Mouse (Mus musculus) liver, postnatal 0 days (tissue): ENCODE measurements around the gene Hemgn. TPM values are rescaled to one million over a fixed set of nuclear protein-coding genes. Genes with fewer than 3 reads are reported as not detected.
A peak's percentile ranks its signal among the peaks of the same experiment; 100 is the strongest.

Source experiments
- ATAC-seq: fragments of 200-750 bp; cut with Nextera tagmentation; 2 replicates; pipeline ENCODE4 v1.8.0; 2017; ENCODE audit warnings: mild to moderate bottlenecking, moderate library complexity
- DNase-seq: peaks from one replicate; pipeline ENCODE4 v3.0.0-alpha.2; 2016
- H3K27ac ChIP-seq: fragments of 300-500 bp; sonication (generic); 2 replicates; pipeline ENCODE4 v1.5.1; 2014; ENCODE audit warnings: antibody characterized with exemption, moderate library complexity, mild to moderate bottlenecking, low read depth
- H3K27me3 ChIP-seq: fragments of 300-500 bp; sonication (generic); 2 replicates; pipeline ENCODE4 v1.6.1; 2014; ENCODE audit warnings: low read length, control low read depth, mixed read lengths; ENCODE audit not compliant: insufficient read depth
- H3K36me3 ChIP-seq: fragments of 300-500 bp; sonication (generic); replicated peaks from 2 replicates; pipeline ENCODE4 v1.6.1; 2014; ENCODE audit warnings: mild to moderate bottlenecking, control low read depth, low read length, moderate library complexity, mixed read lengths; ENCODE audit not compliant: insufficient read depth
- H3K4me1 ChIP-seq: fragments of 300-500 bp; sonication (generic); 2 replicates; pipeline ENCODE4 v1.6.1; 2014; ENCODE audit warnings: antibody characterized with exemption, mild to moderate bottlenecking, control low read depth; ENCODE audit not compliant: insufficient read depth
- H3K4me2 ChIP-seq: fragments of 300-500 bp; sonication (generic); 2 replicates; pipeline ENCODE4 v1.6.1; 2014; ENCODE audit warnings: low read depth, mild to moderate bottlenecking, low read length, moderate library complexity, mixed read lengths
- H3K4me3 ChIP-seq: fragments of 300-500 bp; sonication (generic); 2 replicates; pipeline ENCODE4 v1.5.1; 2014; ENCODE audit warnings: low read depth, low read length
- H3K9ac ChIP-seq: fragments of 300-500 bp; sonication (generic); replicated peaks from 2 replicates; pipeline ENCODE4 v1.6.1; 2014; ENCODE audit warnings: mild to moderate bottlenecking, moderate library complexity
- H3K9me3 ChIP-seq: fragments of 300-500 bp; sonication (generic); 2 replicates; pipeline ENCODE4 v1.6.1; 2016; ENCODE audit warnings: mild to moderate bottlenecking, control low read depth, low read length, mixed read lengths
- CTCF ChIP-seq: sonication (generic); IDR thresholded peaks from 2 replicates; pipeline ENCODE4 v1.5.1; 2016; ENCODE audit warnings: antibody characterized with exemption, low read depth
- EP300 ChIP-seq: IDR thresholded peaks from 2 replicates; pipeline ENCODE4 v1.6.1; 2016; ENCODE audit warnings: antibody characterized with exemption, low read depth, mild to moderate bottlenecking
- WGBS: fragments of 180-500 bp; shearing (Covaris S2); extraction: QIAGEN DNeasy Blood & Tissue Kit; methylation state at CpG from one replicate; pipeline ENCODE4 v1.1.7; 2014; ENCODE audit not compliant: insufficient replicate concordance; 5-methylcytosine and 5-hydroxymethylcytosine counted together
- polyA plus RNA-seq: library from polyadenylated mRNA; unstranded; fragments of >200 nt; fragmentation: Nextera tagmentation; extraction: Ambion mirVana; gene quantifications from 2 replicates; pipeline ENCODE4 v1.2.1, GENCODE M21; 2015

Gene Hemgn
- polyA plus RNA-seq, 1 experiment from 2014 or later, result 135 TPM

GRCm38 (mm10) chr4:46447461-46447860 lies 34.2 kb upstream of the Hemgn start:
- Histone ChIP-seq H3K27ac (peak overlapping the region; percentile 39; the same call in 1 of the 2 replicates), H3K36me3 (no peaks in the 10 kb centered on the region), H3K4me3 (no peak overlapping the region), H3K9me3 (no peaks in the 10 kb centered on the region), H3K4me2 (no peak overlapping the region), H3K9ac (0 out of 2 replicates have a peak overlapping the region, but pooled peaks have one; percentile 44), H3K4me1 (peaks cover 26% of the 10 kb centered on the region), H3K27me3 (no peaks in the 10 kb centered on the region)
- TF ChIP-seq CTCF (no peak), EP300 (no peak)
- ATAC-seq (no peak), DNase-seq (no peak)
- 26% methylated on average over 1 of the region's 1 CpGs for WGBS

- H3K4me2 ChIP-seq, result no peak overlapping the region
- 68% methylated on average over 9 of the region's 9 CpGs for WGBS
- no peaks in the 10 kb centered on the region for H3K27me3 ChIP-seq
- ATAC-seq (no peak), DNase-seq (no peak)
- H3K4me3 ChIP-seq, result no peak overlapping the region
- H3K9ac ChIP-seq, result no peak overlapping the region
- H3K9me3 ChIP-seq, result no peaks in the 10 kb centered on the region
- no peak for TF ChIP-seq CTCF
- TF ChIP-seq EP300, result no peak
- H3K4me1 ChIP-seq, result peaks cover 24% of the 10 kb centered on the region
- no peak overlapping the region for H3K27ac ChIP-seq
- no peaks in the 10 kb centered on the region for H3K36me3 ChIP-seq
These were observed 32.1 kb upstream of the Hemgn start for GRCm38 (mm10) chr4:46445237-46445945.

- Histone ChIP-seq H3K9me3 (no peaks in the 10 kb centered on the region), H3K4me2 (no peak overlapping the region), H3K27me3 (no peaks in the 10 kb centered on the region), H3K36me3 (no peaks in the 10 kb centered on the region), H3K4me3 (no peak overlapping the region), H3K9ac (no peak overlapping the region), H3K27ac (no peak overlapping the region), H3K4me1 (peaks cover 5% of the 10 kb centered on the region; the same call in 1 of the 2 replicates)
- DNase-seq, result no peak
- no peak for ATAC-seq
- no peak for TF ChIP-seq EP300
- TF ChIP-seq CTCF, result no peak
- WGBS, result 58% methylated on average over 4 of the region's 4 CpGs
These were observed 29.2 kb upstream of the Hemgn start for GRCm38 (mm10) chr4:46442501-46442900.

GRCm38 (mm10) chr4:46432339-46433036 lies 19.2 kb upstream of the Hemgn start:
- no peak overlapping the region for H3K9ac ChIP-seq
- 59% methylated on average over 12 of the region's 12 CpGs for WGBS
- H3K9me3 ChIP-seq, result no peaks in the 10 kb centered on the region
- DNase-seq (peak; percentile 68), ATAC-seq (peak; percentile 98)
- TF ChIP-seq CTCF (no peak), EP300 (peak; percentile 98)
- peak overlapping the region; percentile 67 for H3K27ac ChIP-seq
- no peaks in the 10 kb centered on the region for H3K27me3 ChIP-seq
- peak overlapping the region; percentile 62 for H3K4me2 ChIP-seq
- peaks cover 29% of the 10 kb centered on the region for H3K4me1 ChIP-seq
- no peaks in the 10 kb centered on the region for H3K36me3 ChIP-seq
- no peak overlapping the region for H3K4me3 ChIP-seq

- 74% methylated on average over 10 of the region's 10 CpGs for WGBS
These were observed 15.7 kb upstream of the Hemgn start for GRCm38 (mm10) chr4:46428903-46429499.

GRCm38 (mm10) chr4:46422625-46423024 lies 9.3 kb upstream of the Hemgn start:
- H3K4me3 ChIP-seq, result no peak overlapping the region
- 74% methylated on average over 8 of the region's 8 CpGs for WGBS
- ATAC-seq (no peak), DNase-seq (no peak)
- H3K27ac ChIP-seq, result no peak overlapping the region
- H3K27me3 ChIP-seq, result no peaks in the 10 kb centered on the region
- H3K4me1 ChIP-seq, result 0 out of 2 replicates have a peak, but pooled peaks cover under 1% of the 10 kb centered on the region
- no peaks in the 10 kb centered on the region for H3K36me3 ChIP-seq
- no peak overlapping the region for H3K9ac ChIP-seq
- no peaks in the 10 kb centered on the region; the same call in 1 of the 2 replicates for H3K9me3 ChIP-seq
- TF ChIP-seq CTCF, result no peak
- TF ChIP-seq EP300, result no peak
- H3K4me2 ChIP-seq, result no peak overlapping the region

More at GRCm38 (mm10) chr4:46428903-46429499, 15.7 kb upstream of the Hemgn start:
- peaks cover 17% of the 10 kb centered on the region for H3K4me1 ChIP-seq
- H3K4me3 ChIP-seq, result no peak overlapping the region
- DNase-seq, result no peak
- H3K4me2 ChIP-seq, result no peak overlapping the region
- no peaks in the 10 kb centered on the region for H3K36me3 ChIP-seq
- H3K9ac ChIP-seq, result no peak overlapping the region
- no peaks in the 10 kb centered on the region for H3K27me3 ChIP-seq
- no peak overlapping the region for H3K27ac ChIP-seq
- TF ChIP-seq CTCF, result no peak
- TF ChIP-seq EP300, result no peak
- no peak for ATAC-seq
- no peaks in the 10 kb centered on the region; the same call in 1 of the 2 replicates for H3K9me3 ChIP-seq
